Mouse (Mus musculus): ENCODE measurements around the gene Zbtb18.
A peak's percentile ranks its signal among the peaks of the same experiment; 100 is the strongest.

The Zbtb18 gene

DNA sequence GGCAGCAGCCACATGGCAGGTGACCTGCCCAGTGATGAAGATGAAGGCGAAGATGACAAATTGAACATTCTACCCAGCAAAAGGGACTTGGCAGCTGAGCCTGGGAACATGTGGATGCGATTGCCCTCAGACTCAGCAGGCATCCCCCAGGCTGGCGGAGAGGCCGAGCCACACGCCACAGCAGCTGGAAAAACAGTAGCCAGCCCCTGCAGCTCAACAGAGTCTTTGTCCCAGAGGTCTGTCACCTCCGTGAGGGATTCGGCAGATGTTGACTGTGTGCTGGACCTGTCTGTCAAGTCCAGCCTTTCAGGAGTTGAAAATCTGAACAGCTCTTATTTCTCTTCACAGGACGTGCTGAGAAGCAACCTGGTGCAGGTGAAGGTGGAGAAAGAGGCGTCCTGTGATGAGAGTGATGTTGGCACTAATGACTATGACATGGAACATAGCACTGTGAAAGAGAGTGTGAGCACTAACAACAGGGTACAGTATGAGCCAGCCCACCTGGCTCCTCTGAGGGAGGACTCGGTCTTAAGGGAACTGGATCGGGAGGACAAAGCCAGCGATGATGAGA, 5.5 kb downstream of the Zbtb18 start:
- peak; percentile 78 for DNase-seq (ENCODE audit: low spot score)

DNA sequence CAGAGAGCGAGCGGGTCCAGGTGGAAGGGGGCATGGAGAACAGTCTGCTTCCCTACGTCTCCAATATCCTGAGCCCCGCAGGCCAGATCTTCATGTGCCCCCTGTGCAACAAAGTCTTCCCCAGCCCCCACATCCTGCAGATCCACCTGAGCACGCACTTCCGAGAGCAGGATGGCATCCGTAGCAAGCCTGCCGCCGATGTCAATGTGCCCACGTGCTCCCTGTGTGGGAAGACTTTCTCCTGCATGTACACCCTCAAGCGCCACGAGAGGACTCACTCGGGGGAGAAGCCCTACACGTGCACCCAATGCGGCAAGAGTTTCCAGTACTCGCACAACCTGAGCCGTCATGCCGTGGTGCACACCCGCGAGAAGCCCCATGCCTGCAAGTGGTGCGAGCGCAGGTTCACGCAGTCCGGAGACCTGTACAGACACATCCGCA, 6.0 kb downstream of the Zbtb18 start:
- no peak for DNase-seq (ENCODE audit: low spot score)

DNA sequence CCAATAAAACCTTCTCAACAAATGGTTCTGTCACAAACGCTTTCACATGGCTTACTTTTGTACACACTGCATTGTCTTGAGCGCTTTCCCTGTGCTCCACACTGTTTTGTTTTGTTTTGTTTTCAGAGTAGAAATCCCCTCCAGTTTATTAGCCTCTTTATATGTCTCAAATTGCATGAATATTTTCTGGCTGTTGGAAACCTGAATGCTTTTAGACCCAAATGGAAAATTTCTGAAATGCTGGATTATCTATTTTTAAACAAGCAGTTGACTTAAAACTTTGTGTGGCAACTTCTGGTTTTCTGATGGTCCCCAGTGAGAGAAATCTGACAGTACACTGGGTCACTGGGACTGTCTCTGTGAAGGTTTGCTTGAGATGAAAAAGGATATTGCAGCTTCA, 6.8 kb downstream of the Zbtb18 start:
- peak; percentile 51 for DNase-seq (ENCODE audit: low spot score)

- peak; percentile 40 for DNase-seq (ENCODE audit: low spot score)
Measured at GRCm38 (mm10) chr1:177449857-177450256, 7.7 kb downstream of the Zbtb18 start.

DNA sequence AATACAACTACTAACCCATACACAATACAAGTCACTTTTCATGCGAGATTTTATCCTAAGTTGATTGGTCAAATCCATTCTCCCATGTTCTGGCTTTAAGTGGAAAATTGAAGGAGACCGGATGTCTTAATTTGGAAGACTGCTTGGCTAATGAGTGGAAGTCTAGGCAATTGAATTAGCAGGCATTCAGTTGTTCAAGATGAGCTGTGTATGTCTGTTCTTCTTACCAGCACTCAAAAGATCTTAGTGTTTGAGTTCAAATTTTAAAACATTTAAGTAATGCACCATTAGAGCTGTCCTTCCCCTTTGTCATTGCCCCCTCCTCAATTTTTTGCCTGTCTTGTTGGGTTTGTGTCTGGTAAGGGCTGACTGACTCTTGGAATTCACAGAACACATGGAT, 8.9 kb downstream of the Zbtb18 start:
- no peak for DNase-seq (ENCODE audit: low spot score)

DNA sequence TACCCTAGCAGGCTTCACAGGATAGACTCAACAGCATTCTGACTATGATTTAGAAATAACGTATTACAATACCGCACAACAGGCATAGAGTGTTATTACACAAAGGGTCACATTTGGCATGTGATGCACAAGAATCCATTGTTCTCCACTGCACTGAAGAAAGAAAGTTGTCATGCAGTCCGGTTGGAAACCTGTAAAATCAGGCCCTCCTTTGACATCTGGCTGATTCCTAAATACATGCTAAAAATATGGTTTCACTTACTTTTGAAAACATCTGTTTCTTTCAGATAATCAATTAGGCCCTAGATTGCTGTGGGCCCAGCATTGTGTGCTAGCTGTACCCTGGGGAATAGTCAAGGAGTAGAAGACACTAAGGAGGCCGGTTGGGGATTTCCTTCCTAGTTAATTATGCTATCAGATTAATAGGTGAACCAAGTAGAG, 9.9 kb downstream of the Zbtb18 start:
- peak; percentile 52 for DNase-seq (ENCODE audit: low spot score)

- DNase-seq (ENCODE audit: low spot score) = no peak
Measured at GRCm38 (mm10) chr1:177452987-177453386, 10.8 kb downstream of the Zbtb18 start.

DNA sequence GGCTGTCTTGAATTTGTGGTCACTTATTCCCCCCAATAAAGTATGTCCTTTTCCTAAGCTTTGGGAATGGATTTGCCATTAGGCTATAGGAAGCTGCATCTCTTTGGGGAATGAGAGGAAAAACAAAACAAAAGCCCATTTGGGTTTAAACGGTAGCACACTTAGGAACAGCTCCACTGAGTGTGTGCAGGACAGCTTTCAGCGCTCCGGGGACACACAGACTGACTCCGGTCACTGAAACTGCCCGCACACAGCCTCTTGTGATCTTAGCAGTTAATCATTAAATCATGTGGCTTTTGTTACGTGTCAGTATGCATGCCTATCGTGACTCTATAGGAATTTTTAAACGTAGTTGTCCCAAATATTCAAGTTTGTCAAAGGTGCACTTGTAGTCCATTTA, 11.7 kb downstream of the Zbtb18 start:
- peak; percentile 38 for DNase-seq (ENCODE audit: low spot score)

GRCm38 (mm10) chr1:177454492-177454891, 12.3 kb downstream of the Zbtb18 start:
- DNase-seq (ENCODE audit: low spot score) = no peak

DNA sequence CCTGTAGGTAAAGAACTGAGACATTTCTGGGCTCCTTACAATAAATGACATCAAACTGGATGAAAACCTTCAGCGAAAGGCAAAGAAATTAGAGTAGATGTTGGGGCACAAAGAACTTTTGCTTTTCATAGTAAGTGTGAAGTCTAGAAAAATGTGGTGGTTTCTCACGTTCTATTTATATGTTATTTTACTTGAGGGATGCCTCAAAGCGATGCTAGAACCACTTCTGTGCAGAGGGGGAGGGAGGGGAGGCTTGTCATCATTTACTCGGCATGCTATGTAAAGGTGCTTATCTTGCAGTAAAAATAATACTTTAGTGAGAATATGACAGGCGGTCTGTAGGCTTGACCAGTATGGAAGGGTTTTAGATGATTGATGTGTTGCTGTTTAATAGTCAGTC, 13.3 kb downstream of the Zbtb18 start:
- DNase-seq (ENCODE audit: low spot score) = no peak

DNA sequence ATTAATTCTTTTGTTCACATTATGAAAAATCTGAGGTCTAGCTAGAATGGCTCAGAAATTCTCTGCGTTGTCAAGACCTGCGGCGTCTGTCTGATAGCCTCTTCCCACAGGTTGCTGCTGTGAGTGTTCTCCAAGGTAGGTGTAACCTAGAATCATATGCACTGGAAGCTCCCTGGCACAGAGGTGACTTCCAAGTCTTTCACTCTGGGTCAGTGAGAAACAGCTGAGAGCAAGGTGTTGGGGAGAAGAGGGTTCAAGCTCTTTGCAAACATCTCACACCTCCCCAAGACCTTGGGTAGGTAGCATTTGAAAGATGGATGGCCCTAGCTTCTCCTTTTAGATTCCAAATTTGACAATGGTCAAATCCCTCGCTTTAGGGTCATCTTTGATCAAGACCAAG, 14.1 kb downstream of the Zbtb18 start:
- DNase-seq (ENCODE audit: low spot score) = no peak

DNA sequence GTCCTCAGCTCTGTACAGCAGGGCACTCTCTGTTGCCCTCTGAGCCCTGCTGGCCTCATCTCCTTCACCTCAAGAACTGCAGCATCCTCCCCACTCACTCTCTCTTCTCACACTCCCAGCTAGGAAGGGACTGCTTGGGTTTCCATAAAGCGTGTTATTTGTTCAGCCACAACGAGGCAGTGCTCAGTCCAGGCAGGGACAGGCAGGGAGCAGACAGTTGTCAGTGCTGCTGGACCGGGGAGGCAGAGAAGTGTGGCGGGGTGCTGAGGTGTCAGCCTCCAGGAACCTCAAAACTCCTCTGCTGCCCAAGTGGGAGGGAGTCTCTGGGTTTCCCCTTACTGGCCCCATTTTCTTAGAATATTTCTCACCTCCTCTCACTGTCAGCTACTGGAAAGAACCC, 14.6 kb downstream of the Zbtb18 start:
- no peak for DNase-seq (ENCODE audit: low spot score)

- DNase-seq (ENCODE audit: low spot score) = no peak
Measured at GRCm38 (mm10) chr1:177457981-177458380, 15.8 kb downstream of the Zbtb18 start.

- DNase-seq (ENCODE audit: low spot score) = no peak
Measured at GRCm38 (mm10) chr1:177458456-177459389, 16.6 kb downstream of the Zbtb18 start.

GRCm38 (mm10) chr1:177459536-177459935, 17.4 kb downstream of the Zbtb18 start:
- no peak for DNase-seq (ENCODE audit: low spot score)

GRCm38 (mm10) chr1:177467150-177467549, 25.0 kb downstream of the Zbtb18 start:
- DNase-seq (ENCODE audit: low spot score) = no peak

GRCm38 (mm10) chr1:177468436-177468835, 26.3 kb downstream of the Zbtb18 start:
- DNase-seq (ENCODE audit: low spot score) = no peak

GRCm38 (mm10) chr1:177470091-177470490, 27.9 kb downstream of the Zbtb18 start:
- DNase-seq (ENCODE audit: low spot score) = no peak

- DNase-seq (ENCODE audit: low spot score) = no peak
Measured at GRCm38 (mm10) chr1:177470951-177471350, 28.8 kb downstream of the Zbtb18 start.

DNA sequence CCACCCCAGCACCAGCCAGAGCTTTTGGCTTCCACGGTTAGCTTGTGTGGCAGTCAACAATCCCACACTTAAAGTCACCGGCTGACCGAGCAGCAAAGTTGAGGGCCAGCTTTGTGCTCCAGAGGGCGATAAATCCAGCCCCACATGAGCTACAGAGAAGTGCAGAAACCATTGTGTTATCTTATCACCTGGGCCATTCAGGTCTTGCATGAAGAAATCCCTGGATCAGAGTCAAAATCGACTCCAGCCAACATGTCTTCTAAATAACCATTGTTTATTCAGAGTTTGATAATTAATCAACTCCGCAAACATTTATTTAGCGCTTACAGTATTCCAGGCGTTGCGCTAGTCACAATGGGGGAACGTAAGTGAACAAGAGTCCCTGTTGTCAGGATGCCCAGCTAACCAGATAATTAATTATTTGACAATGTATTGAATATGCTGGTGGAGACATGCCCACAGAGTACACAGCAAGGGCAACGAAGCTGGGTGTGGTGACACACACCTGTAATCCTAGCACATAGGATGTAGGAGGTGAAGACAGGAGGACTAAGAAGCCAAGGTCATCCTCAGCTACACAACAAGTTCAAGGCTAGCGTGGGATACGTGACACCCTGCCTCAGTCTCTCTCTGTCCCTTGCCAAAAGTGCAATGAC, 33.5 kb downstream of the Zbtb18 start:
- no peak for DNase-seq (ENCODE audit: low spot score)

DNA sequence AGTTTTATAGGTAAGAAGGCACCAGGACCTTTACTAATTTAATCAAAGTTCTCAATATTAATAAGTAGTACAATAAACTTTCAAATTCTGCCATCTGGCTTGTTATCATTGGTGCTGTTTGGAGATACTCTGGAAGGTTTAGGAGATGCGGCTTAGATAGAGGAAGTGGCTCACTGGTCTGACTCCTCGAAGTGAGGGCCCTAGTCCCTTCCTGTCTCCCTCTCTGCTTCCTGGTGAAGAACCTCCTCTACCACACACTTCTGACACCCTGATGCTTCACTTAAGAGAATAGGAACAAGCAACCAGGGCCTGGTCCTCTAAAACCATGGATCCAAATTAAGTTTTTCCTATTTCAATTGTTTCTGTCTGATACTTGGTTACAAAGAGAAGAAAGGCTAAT, 36.4 kb downstream of the Zbtb18 start:
- DNase-seq (ENCODE audit: low spot score) = no peak

DNA sequence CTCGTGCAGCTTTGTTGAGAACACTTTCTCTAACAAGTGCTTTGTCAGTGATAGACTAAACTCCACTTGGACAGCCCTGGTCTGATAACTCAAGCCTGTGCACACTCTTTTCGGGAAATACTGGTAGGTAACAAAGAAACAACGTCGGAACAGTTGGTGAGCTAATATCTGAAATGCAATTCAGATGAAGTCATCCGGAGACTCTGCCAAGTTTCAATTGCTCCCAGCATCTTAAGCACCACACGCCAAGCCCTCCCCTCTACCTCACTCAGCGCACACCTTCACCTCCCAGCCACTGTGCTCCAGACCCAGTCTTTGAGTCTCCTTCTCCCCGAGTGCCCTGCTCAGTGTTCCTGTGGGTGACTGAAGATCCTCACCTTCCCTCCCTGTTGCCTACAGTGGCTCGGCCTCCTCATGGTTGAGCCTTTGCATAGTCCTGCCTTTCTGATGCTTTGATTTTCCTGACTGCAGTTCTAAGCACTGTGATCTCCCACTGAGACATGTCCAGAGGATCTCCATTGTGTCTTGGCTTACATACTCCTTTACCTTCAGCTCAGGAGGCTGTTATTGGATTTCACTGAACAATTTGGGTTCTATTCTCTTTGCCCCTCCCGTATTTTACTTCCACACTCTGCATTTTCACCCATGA, 37.3 kb downstream of the Zbtb18 start:
- no peak for DNase-seq (ENCODE audit: low spot score)
